Mouse (Mus musculus): Measurements from ENCODE around the gene Stau1.

DNA sequence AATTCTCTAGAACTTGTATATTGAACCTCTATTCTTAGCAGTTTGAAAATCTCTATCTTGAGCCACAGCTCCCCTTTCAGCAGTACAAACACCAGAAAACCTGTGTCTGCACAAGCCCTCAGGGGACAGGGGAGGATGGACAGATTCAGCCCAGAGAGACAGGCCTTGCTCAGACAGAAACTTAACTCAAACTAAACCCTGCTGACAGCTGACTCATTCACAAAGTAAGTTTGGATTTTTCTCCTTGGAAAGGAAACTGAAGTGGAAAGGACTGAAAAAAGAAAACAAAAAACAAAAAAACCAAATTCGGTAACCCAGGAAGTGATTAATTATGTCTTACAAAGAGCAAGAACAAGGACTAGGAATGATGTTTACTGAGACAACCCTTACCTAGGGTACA lies 22.9 kb downstream of the Stau1 start:
- no peak for TF ChIP-seq CTCF (IDR thresholded peaks at IDR 0.05; ENCODE audit: low read depth)
- no peak for TF ChIP-seq EP300 (IDR thresholded peaks at IDR 0.05; ENCODE audit: low read depth)
